Mouse (Mus musculus): ENCODE data around the gene Ccdc50.

GRCm38 (mm10) chr16:27385649-27386048 lies 3.0 kb upstream of the Ccdc50 start:
- no peak for TF ChIP-seq CTCF (conservative IDR thresholded peaks at IDR 0.05; ENCODE audit: insufficient read depth, insufficient read length, low read depth, low read length)
- no peak for TF ChIP-seq POLR2A (IDR thresholded peaks at IDR 0.05; ENCODE audit: low read depth, low read length)
